Mouse (Mus musculus) cerebellum, adult 2 months (tissue): Measurements from ENCODE around the gene Zfpl1.
"Not testable (repeated sequence)": the region's sequence is repeated elsewhere in the genome, so short reads cannot be mapped to it uniquely, and the experiment has no call there.

Source experiments
- CTCF ChIP-seq: fragments of 200-500 bp; IDR thresholded peaks from 2 replicates; pipeline ENCODE4 v1.5.1; 2011; ENCODE audit warnings: low read depth, mild to moderate bottlenecking, control low read depth, low read length, moderate library complexity, borderline replicate concordance; ENCODE audit not compliant: insufficient read depth
- POLR2A ChIP-seq: fragments of 200-500 bp; IDR thresholded peaks from 2 replicates; pipeline ENCODE4 v1.6.1; 2011; ENCODE audit warnings: low read length, control low read depth, borderline replicate concordance; ENCODE audit not compliant: insufficient read depth

- TF ChIP-seq POLR2A, CTCF: not testable (repeated sequence)
Observed at GRCm38 (mm10) chr19:6044102-6044501, 40.7 kb downstream of the Zfpl1 start.
